Mouse (Mus musculus) spleen, adult 2 months (tissue): ENCODE data around the gene Zfp385c.

Experiments
- CTCF ChIP-seq: fragments of 200-500 bp; IDR thresholded peaks from 2 replicates; pipeline ENCODE4 v1.5.1; 2011; ENCODE audit warnings: mild to moderate bottlenecking, inconsistent platforms; ENCODE audit not compliant: insufficient read depth, insufficient read length, insufficient replicate concordance; ENCODE audit errors: extremely low read depth
- POLR2A ChIP-seq: fragments of 200-500 bp; IDR thresholded peaks from 2 replicates; pipeline ENCODE4 v1.6.1; 2011; ENCODE audit warnings: low read depth, low read length, inconsistent platforms

DNA sequence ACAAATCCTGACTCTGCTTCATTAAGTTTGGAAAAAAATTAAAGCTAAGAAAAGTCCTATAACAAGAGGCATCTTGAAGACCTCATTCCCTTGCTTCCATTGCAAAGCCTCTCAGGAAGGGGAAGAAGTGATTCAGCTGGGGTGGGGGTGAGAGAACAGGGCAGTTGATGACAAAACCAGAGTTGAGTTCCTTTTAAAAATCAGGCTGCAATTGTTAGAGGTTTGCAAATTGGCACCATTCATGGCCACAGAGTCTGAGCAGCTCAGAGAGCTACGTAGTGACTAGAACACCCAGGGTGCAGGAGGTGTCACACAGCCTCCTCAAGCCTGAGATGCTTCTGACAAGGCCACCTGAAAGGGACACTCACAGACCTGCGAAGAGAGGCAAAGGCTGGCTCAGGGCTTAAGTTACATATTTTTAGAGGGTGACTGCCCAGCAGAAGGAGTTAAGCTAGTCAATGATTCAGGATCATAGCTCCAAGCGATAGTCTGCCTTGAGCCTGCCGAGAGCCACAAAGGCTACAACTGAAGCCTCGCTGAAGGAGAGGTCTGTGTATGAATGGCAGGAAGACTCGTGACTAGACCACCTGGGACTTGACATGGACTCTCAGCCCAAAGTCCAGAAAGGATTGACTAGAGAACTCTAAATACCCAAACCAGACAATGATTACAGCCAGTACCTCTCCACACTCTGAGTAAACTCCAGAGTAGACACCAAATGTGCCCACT, 38.4 kb upstream of the Zfp385c start:
- TF ChIP-seq CTCF = no peak
- TF ChIP-seq POLR2A = no peak
